Mouse (Mus musculus): ENCODE measurements around the gene Wars2.

GRCm38 (mm10) chr3:99208416-99208815, 67.5 kb downstream of the Wars2 start:
- no peak for TF ChIP-seq TAL1 (IDR thresholded peaks at IDR 0.05; ENCODE audit: low read length)
- no peak for TF ChIP-seq GATA1 (IDR thresholded peaks at IDR 0.05; ENCODE audit: low read length)

Data from erythroblast, embryonic 14.5 days (primary cell).